Mouse (Mus musculus) hindbrain, embryonic 10.5 days (tissue): ENCODE data around the gene Tmem266. TPM values are rescaled to one million over a fixed set of nuclear protein-coding genes. Genes with fewer than 3 reads are reported as not detected.

Source experiments
- DNase-seq: peaks from one replicate; pipeline ENCODE4 v3.0.0-alpha.2; 2017; ENCODE audit warnings: low spot score
- H3K27ac ChIP-seq: fragments of 300-500 bp; sonication (generic); 2 replicates; pipeline ENCODE4 v1.5.1; 2016; ENCODE audit warnings: mild to moderate bottlenecking, moderate library complexity
- H3K27me3 ChIP-seq: fragments of 300-500 bp; sonication (generic); 2 replicates; pipeline ENCODE4 v1.6.1; 2016; ENCODE audit warnings: mild to moderate bottlenecking; ENCODE audit not compliant: poor library complexity, insufficient read depth, severe bottlenecking
- H3K36me3 ChIP-seq: fragments of 300-500 bp; sonication (generic); 2 replicates; pipeline ENCODE4 v1.6.1; 2016; ENCODE audit warnings: mild to moderate bottlenecking, moderate library complexity
- H3K4me1 ChIP-seq: fragments of 300-500 bp; sonication (generic); replicated peaks from 2 replicates; pipeline ENCODE4 v1.6.1; 2016; ENCODE audit warnings: mild to moderate bottlenecking
- H3K4me3 ChIP-seq: fragments of 300-500 bp; sonication (generic); 2 replicates; pipeline ENCODE4 v1.5.1; 2016; ENCODE audit warnings: mild to moderate bottlenecking, moderate library complexity
- H3K9me3 ChIP-seq: fragments of 300-500 bp; sonication (generic); 2 replicates; pipeline ENCODE4 v1.6.1; 2016; ENCODE audit warnings: mild to moderate bottlenecking, moderate library complexity
- WGBS: fragments of 180-500 bp; shearing (Covaris S2); methylation state at CpG from one replicate; pipeline ENCODE4 v1.1.7; 2016; 5-methylcytosine and 5-hydroxymethylcytosine counted together
- polyA plus RNA-seq: library from polyadenylated mRNA; unstranded; fragments of >200 nt; fragmentation: Nextera tagmentation; extraction: Ambion mirVana; gene quantifications from 2 replicates; pipeline ENCODE4 v1.2.1, GENCODE M21; 2016

The Tmem266 gene
- polyA plus RNA-seq, 1 experiment from 2014 or later = 1.2 TPM

- Histone ChIP-seq H3K4me3 (no peak overlapping the region), H3K27ac (no peak overlapping the region), H3K36me3 (no peaks in the 10 kb centered on the region), H3K27me3 (no peaks in the 10 kb centered on the region), H3K4me1 (peaks cover 63% of the 10 kb centered on the region), H3K9me3 (no peaks in the 10 kb centered on the region)
- no peak for DNase-seq
- 67% methylated on average over 6 of the region's 6 CpGs for WGBS
Measured at GRCm38 (mm10) chr9:55410430-55410829, 83.7 kb downstream of the Tmem266 start.

- H3K4me1 ChIP-seq = peaks cover 56% of the 10 kb centered on the region
- no peak overlapping the region for H3K4me3 ChIP-seq
- no peaks in the 10 kb centered on the region for H3K9me3 ChIP-seq
- H3K36me3 ChIP-seq = no peaks in the 10 kb centered on the region
- WGBS = 41% methylated on average over 6 of the region's 6 CpGs
- no peak for DNase-seq
- no peaks in the 10 kb centered on the region for H3K27me3 ChIP-seq
- H3K27ac ChIP-seq = no peak overlapping the region; the same call in 1 of the 2 replicates
Measured at GRCm38 (mm10) chr9:55411154-55411553, 84.4 kb downstream of the Tmem266 start.

- no peak for DNase-seq
- H3K4me1 ChIP-seq = peaks cover 28% of the 10 kb centered on the region
- no peak overlapping the region for H3K4me3 ChIP-seq
- 0 out of 2 replicates have a peak, but pooled peaks cover 6% of the 10 kb centered on the region for H3K36me3 ChIP-seq
- H3K27ac ChIP-seq = no peak overlapping the region
- no peaks in the 10 kb centered on the region for H3K27me3 ChIP-seq
- peaks cover 9% of the 10 kb centered on the region for H3K9me3 ChIP-seq
- 90% methylated on average over 3 of the region's 3 CpGs for WGBS
Measured at GRCm38 (mm10) chr9:55421786-55422185, 95.1 kb downstream of the Tmem266 start.

GRCm38 (mm10) chr9:55423451-55424424, 97.0 kb downstream of the Tmem266 start:
- 77% methylated on average over 14 of the region's 14 CpGs for WGBS
- no peak overlapping the region for H3K4me3 ChIP-seq
- DNase-seq = no peak

GRCm38 (mm10) chr9:55425271-55425810, 98.6 kb downstream of the Tmem266 start:
- DNase-seq = no peak
- H3K27me3 ChIP-seq = peaks cover 8% of the 10 kb centered on the region
- H3K27ac ChIP-seq = peak overlapping the region; percentile 62
- no peak overlapping the region for H3K4me3 ChIP-seq
- peaks cover 36% of the 10 kb centered on the region for H3K4me1 ChIP-seq
- H3K9me3 ChIP-seq = peaks cover 9% of the 10 kb centered on the region
- H3K36me3 ChIP-seq = 0 out of 2 replicates have a peak, but pooled peaks cover 6% of the 10 kb centered on the region
- WGBS = 55% methylated on average over 7 of the region's 7 CpGs

More at GRCm38 (mm10) chr9:55423451-55424424, 97.0 kb downstream of the Tmem266 start:
- Histone ChIP-seq H3K9me3 (peaks cover 9% of the 10 kb centered on the region), H3K27ac (peak overlapping the region; percentile 62), H3K27me3 (no peaks in the 10 kb centered on the region), H3K36me3 (0 out of 2 replicates have a peak, but pooled peaks cover 6% of the 10 kb centered on the region), H3K4me1 (peaks cover 30% of the 10 kb centered on the region)

GRCm38 (mm10) chr9:55429242-55429975, 102.7 kb downstream of the Tmem266 start:
- Histone ChIP-seq H3K4me1 (peaks cover 46% of the 10 kb centered on the region), H3K4me3 (no peak overlapping the region), H3K9me3 (no peaks in the 10 kb centered on the region), H3K36me3 (no peaks in the 10 kb centered on the region), H3K27me3 (peaks cover 19% of the 10 kb centered on the region), H3K27ac (peak overlapping the region; percentile 3; the same call in 1 of the 2 replicates)
- 32% methylated on average over 12 of the region's 12 CpGs for WGBS
- peak; percentile 75 for DNase-seq

GRCm38 (mm10) chr9:55430133-55430532, 103.4 kb downstream of the Tmem266 start:
- H3K36me3 ChIP-seq = no peaks in the 10 kb centered on the region
- H3K27me3 ChIP-seq = peaks cover 19% of the 10 kb centered on the region
- H3K4me3 ChIP-seq = no peak overlapping the region
- peaks cover 39% of the 10 kb centered on the region for H3K4me1 ChIP-seq
- H3K9me3 ChIP-seq = no peaks in the 10 kb centered on the region
- DNase-seq = no peak
- H3K27ac ChIP-seq = peak overlapping the region; percentile 8; the same call in 1 of the 2 replicates
- 16% methylated on average over 20 of the region's 20 CpGs for WGBS

GRCm38 (mm10) chr9:55432306-55433289, 105.9 kb downstream of the Tmem266 start:
- Histone ChIP-seq H3K36me3 (no peaks in the 10 kb centered on the region), H3K27ac (peak overlapping the region; percentile 13; the same call in 1 of the 2 replicates), H3K27me3 (peaks cover 19% of the 10 kb centered on the region), H3K4me1 (peaks cover 23% of the 10 kb centered on the region), H3K9me3 (no peaks in the 10 kb centered on the region), H3K4me3 (no peak overlapping the region)
- WGBS = 79% methylated on average over 14 of the region's 14 CpGs
- DNase-seq = no peak

GRCm38 (mm10) chr9:55433875-55434274, 107.2 kb downstream of the Tmem266 start:
- no peak for DNase-seq
- WGBS = 92% methylated on average over 5 of the region's 5 CpGs
- H3K27me3 ChIP-seq = peaks cover 19% of the 10 kb centered on the region

GRCm38 (mm10) chr9:55438433-55438832, 111.7 kb downstream of the Tmem266 start:
- H3K27me3 ChIP-seq = no peaks in the 10 kb centered on the region
- H3K36me3 ChIP-seq = no peaks in the 10 kb centered on the region
- WGBS = 73% methylated on average over 3 of the region's 3 CpGs
- H3K9me3 ChIP-seq = no peaks in the 10 kb centered on the region
- DNase-seq = no peak
- peaks cover 4% of the 10 kb centered on the region; the same call in 1 of the 2 replicates for H3K4me1 ChIP-seq
- peak overlapping the region; percentile 0; the same call in 1 of the 2 replicates for H3K27ac ChIP-seq
- H3K4me3 ChIP-seq = no peak overlapping the region

More at GRCm38 (mm10) chr9:55433875-55434274, 107.2 kb downstream of the Tmem266 start:
- no peak overlapping the region for H3K4me3 ChIP-seq
- H3K36me3 ChIP-seq = no peaks in the 10 kb centered on the region
- H3K27ac ChIP-seq = peak overlapping the region; percentile 45
- peaks cover 23% of the 10 kb centered on the region for H3K4me1 ChIP-seq
- H3K9me3 ChIP-seq = no peaks in the 10 kb centered on the region

- H3K9me3 ChIP-seq = no peaks in the 10 kb centered on the region
- H3K27me3 ChIP-seq = no peaks in the 10 kb centered on the region
- H3K27ac ChIP-seq = peak overlapping the region; percentile 0; the same call in 1 of the 2 replicates
- H3K4me1 ChIP-seq = no peaks in the 10 kb centered on the region
- H3K4me3 ChIP-seq = no peak overlapping the region
- no peaks in the 10 kb centered on the region for H3K36me3 ChIP-seq
- DNase-seq = no peak
- 84% methylated on average over 5 of the region's 5 CpGs for WGBS
Measured at GRCm38 (mm10) chr9:55439206-55439780, 112.6 kb downstream of the Tmem266 start.
